Mouse (Mus musculus): ENCODE measurements at regions not wholly inside any gene's neighbourhood (a gene's known extent, or its start where the extent isn't known, plus 50 kb on each side); places are given as distances from the start of the nearest gene placed in this dataset.

- DNase-seq (ENCODE audit: low read depth, low spot score) = no peak
Measured at GRCm38 (mm10) chr5:146636859-146637258, 51.8 kb upstream of the Gpr12 start.

Data from ES-CJ7 (cell line).